Comparison of ENCODE assay signal across 8 mouse cellular contexts in genomic region chr16:30062242-30063030, GRCm38 (mm10). TPM values are rescaled to one million over a fixed set of nuclear protein-coding genes. Genes with fewer than 3 reads are reported as not detected.
DNase-seq lines count a peak whose midpoint lies in the region; ATAC-seq and TF ChIP-seq lines count a peak whose summit lies in the region.

No protein-coding gene starts in this region.

- DNase-seq in embryo, embryonic 10.5 days (ENCODE audit: low spot score), result peak; percentile 64
- no peak for DNase-seq in embryo, embryonic 10 days (ENCODE audit: low spot score)
- peak; percentile 39 for DNase-seq in forebrain, postnatal 0 days
- DNase-seq in liver, embryonic 13.5 days, result no peak
- DNase-seq in spleen, adult 18-20 months, result no peak
- no peak for DNase-seq in adrenal gland, adult 2 months
- DNase-seq in MN1 (ENCODE audit: low spot score), result no peak

- peaks cover 15% of the 10 kb centered on the region for H3K4me1 ChIP-seq in forebrain, postnatal 0 days (ENCODE audit: insufficient read depth)
- peaks cover 59% of the 10 kb centered on the region for H3K4me1 ChIP-seq in liver, embryonic 13.5 days (replicated peaks)

- ATAC-seq in forebrain, postnatal 0 days, result no peak
- no peak for ATAC-seq in liver, embryonic 13.5 days (ENCODE audit: low read depth)

- H3ac ChIP-seq in C2C12 (ENCODE audit: control insufficient read depth, insufficient read length, low read depth), result no peak overlapping the region

- WGBS in forebrain, postnatal 0 days, result 22% methylated on average over 12 of the region's 12 CpGs
- WGBS in liver, embryonic 13.5 days (ENCODE audit: insufficient replicate concordance), result 14% methylated on average over 12 of the region's 12 CpGs

- H3K36me3 ChIP-seq in C2C12 (ENCODE audit: control insufficient read depth, insufficient read depth), result peaks cover 4% of the 10 kb centered on the region
- no peaks in the 10 kb centered on the region for H3K36me3 ChIP-seq in forebrain, postnatal 0 days (ENCODE audit: insufficient read depth)
- H3K36me3 ChIP-seq in liver, embryonic 13.5 days, result 0 out of 2 replicates have a peak, but pooled peaks cover 3% of the 10 kb centered on the region

- TF ChIP-seq CTCF in C2C12 (IDR thresholded peaks at IDR 0.05; ENCODE audit: control insufficient read depth, insufficient read depth, insufficient read length), result no peak
- no peak for TF ChIP-seq CTCF in forebrain, postnatal 0 days (IDR thresholded peaks at IDR 0.05; ENCODE audit: low read depth)

- H3K4me3 ChIP-seq in C2C12 (ENCODE audit: insufficient read depth, poor library complexity, severe bottlenecking), result peak overlapping the region; percentile 28
- H3K4me3 ChIP-seq in forebrain, postnatal 0 days (ENCODE audit: low read depth, low read length), result 0 out of 2 replicates have a peak overlapping the region, but pooled peaks have one; percentile 55
- peak overlapping the region; percentile 56 for H3K4me3 ChIP-seq in liver, embryonic 13.5 days (replicated peaks)

- no peak overlapping the region for H3K27ac ChIP-seq in forebrain, postnatal 0 days (ENCODE audit: low read depth, low read length)
- peak overlapping the region; percentile 85; the same call in 1 of the 2 replicates for H3K27ac ChIP-seq in liver, embryonic 13.5 days

- peaks cover 22% of the 10 kb centered on the region for H3K79me2 ChIP-seq in C2C12 (ENCODE audit: control insufficient read depth, insufficient read depth)

- H3K4me2 ChIP-seq in forebrain, postnatal 0 days (ENCODE audit: low read depth), result peak overlapping the region; percentile 100
- peak overlapping the region; percentile 78 for H3K4me2 ChIP-seq in liver, embryonic 13.5 days

- H3K79me3 ChIP-seq in C2C12 (ENCODE audit: low read depth), result peaks cover 19% of the 10 kb centered on the region

- no peaks in the 10 kb centered on the region for H3K9me3 ChIP-seq in forebrain, postnatal 0 days (ENCODE audit: low read length)
- H3K9me3 ChIP-seq in liver, embryonic 13.5 days (replicated peaks), result no peaks in the 10 kb centered on the region

- H3K27me3 ChIP-seq in C2C12 (ENCODE audit: control insufficient read depth, insufficient read depth, insufficient read length), result no peaks in the 10 kb centered on the region
- H3K27me3 ChIP-seq in forebrain, postnatal 0 days (ENCODE audit: insufficient read depth, low read length), result peaks cover 24% of the 10 kb centered on the region
- peaks cover 92% of the 10 kb centered on the region for H3K27me3 ChIP-seq in liver, embryonic 13.5 days

- H3K9ac ChIP-seq in forebrain, postnatal 0 days, result peak overlapping the region; percentile 58; the same call in 1 of the 2 replicates
- peak overlapping the region; percentile 73; the same call in 1 of the 2 replicates for H3K9ac ChIP-seq in liver, embryonic 13.5 days

TF ChIP-seq in C2C12, 6 proteins besides CTCF, POLR2A, EP300 and RAD21:
- TF ChIP-seq USF1 (IDR thresholded peaks at IDR 0.05; ENCODE audit: low read depth) (no peak), MAX (IDR thresholded peaks at IDR 0.05) (no peak), CEBPB (IDR thresholded peaks at IDR 0.05; ENCODE audit: low read depth) (no peak), FOSL1 (IDR thresholded peaks at IDR 0.05; ENCODE audit: insufficient read depth, low read length, poor library complexity, severe bottlenecking) (no peak), MYOG (IDR thresholded peaks at IDR 0.05; ENCODE audit: control insufficient read depth, extremely low read depth, insufficient read length) (no peak), MYOD1 (IDR thresholded peaks at IDR 0.05; ENCODE audit: control insufficient read depth, insufficient read length, low read depth) (no peak)

RNA-seq across cellular contexts. Expression of gene Hes1, which starts 1.7 kb away (rescaled TPM):
- polyA plus RNA-seq in C2C12 (2012; fragmentation: generic; extraction: Trizol), result 41.9 TPM
- total RNA-seq in forebrain, postnatal 0 days (2014; rRNA removed), result 6.9 and 11.2 TPM in 2 replicates
- polyA plus RNA-seq in forebrain, postnatal 0 days (2015; fragmentation: Nextera tagmentation; extraction: Ambion mirVana), result 11.2 and 13.1 TPM in 2 replicates
- polyA plus RNA-seq in liver, embryonic 13.5 days (2015; fragmentation: Nextera tagmentation; extraction: Ambion mirVana), result 5.9 and 6.9 TPM in 2 replicates
- 10 to 100 TPM; 13.3 to 40.9 TPM for total RNA-seq in adrenal gland, adult 2 months (2021)
- polyA plus RNA-seq in adrenal gland, adult 2 months (2012; rRNA removed), result 199 and 336 TPM in 2 replicates

Comparison
In these comparisons a context has a peak if more than half of its experiments do, and no peak if none do; other contexts are left out.
1. DNase-seq: peak in embryo, embryonic 10.5 days (single experiment) and forebrain, postnatal 0 days (single experiment); none in embryo, embryonic 10 days (single experiment), liver, embryonic 13.5 days (single experiment), spleen, adult 18-20 months (0 of 2), adrenal gland, adult 2 months (single experiment) and MN1 (single experiment).
2. Peak in every context shown above with its lines, with median percentiles within 50 percentile points of each other: H3K4me3 ChIP-seq.